Mouse (Mus musculus): ENCODE measurements around the gene Tac4. TPM values are rescaled to one million over a fixed set of nuclear protein-coding genes. Genes with fewer than 3 reads are reported as not detected.

Tac4 gene
- total RNA-seq, 1 experiment from 2014 or later: not detected

- no peak for ATAC-seq (replicated peaks; ENCODE audit: insufficient number of reproducible peaks, low FRiP score, low TSS enrichment, poor library complexity, severe bottlenecking)
Measured at GRCm38 (mm10) chr11:95257930-95258329, 3.4 kb upstream of the Tac4 start.

GRCm38 (mm10) chr11:95258490-95258889 is 2.8 kb upstream of the Tac4 start:
- peak; percentile 67 for ATAC-seq (replicated peaks; ENCODE audit: insufficient number of reproducible peaks, low FRiP score, low TSS enrichment, poor library complexity, severe bottlenecking)

DNA sequence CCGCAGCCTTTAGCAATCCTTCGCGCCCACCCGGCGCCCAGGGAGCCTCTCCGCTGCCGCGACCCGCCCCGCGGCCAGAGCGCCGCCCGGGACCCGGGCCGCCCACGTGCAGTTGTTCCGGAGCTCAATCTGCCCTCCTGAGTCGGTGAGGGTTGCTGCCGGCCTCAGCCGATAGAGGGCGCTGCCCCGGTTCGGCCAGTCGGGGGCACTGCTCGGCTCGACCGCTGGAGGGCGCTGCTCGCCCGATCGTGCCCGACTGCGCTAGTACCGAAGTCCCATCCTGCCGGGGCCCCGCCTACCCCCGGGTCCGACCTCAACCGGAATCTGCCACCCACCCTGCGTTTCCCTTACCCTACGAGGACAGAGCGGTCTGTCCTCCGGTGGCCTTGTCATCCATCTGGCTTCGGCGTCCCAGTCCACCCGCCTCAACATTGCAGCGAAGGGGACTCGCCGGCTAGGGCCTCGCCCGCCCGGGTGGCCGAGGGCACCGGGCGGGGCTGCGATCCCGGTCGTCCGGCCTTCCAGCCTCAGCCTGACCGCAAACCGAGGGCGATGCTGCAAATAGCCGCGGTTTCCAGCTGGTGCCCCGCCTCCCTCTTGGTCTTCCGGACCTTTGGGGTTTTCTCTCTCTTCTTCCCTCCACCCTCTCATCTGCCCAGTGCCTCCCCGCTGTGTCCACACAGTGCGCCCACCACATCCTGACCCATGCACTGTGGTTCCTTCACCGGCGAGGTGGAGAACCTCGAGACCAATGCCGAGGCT is 2.1 kb upstream of the Tac4 start:
- ATAC-seq (replicated peaks; ENCODE audit: insufficient number of reproducible peaks, low FRiP score, low TSS enrichment, poor library complexity, severe bottlenecking): peak; percentile 60

DNA sequence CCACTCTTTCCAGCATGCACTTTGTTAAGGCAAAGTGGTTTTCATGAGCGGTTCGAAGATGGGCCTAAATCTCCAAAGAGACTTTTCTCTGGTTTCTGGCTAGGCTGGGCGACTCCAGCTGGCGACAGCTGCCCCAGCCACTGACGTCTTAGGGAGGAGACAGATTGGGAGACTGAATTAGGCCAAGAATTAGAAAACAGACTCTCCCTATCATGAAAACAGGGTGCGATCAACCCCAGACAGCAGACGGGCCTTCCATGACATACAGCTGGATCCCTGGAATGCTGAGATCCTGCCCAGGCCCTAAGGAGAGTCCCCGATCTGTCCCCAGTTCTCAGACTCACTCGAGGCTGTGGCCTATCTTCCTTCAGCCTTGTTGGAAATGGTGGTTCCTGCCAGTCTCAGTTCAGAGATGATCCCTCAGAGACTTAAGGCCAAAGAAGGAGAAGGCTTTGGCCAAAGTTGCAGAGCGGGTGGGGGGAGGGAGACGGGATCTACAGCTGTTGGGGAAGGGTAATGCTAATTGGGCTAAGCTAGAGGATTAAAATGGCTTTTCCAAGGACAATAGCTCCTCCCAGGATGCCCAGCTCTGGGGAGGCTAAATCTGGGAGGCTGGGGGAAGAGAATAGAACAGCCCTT is 2.6 kb downstream of the Tac4 start:
- no peak for ATAC-seq (replicated peaks; ENCODE audit: insufficient number of reproducible peaks, low FRiP score, low TSS enrichment, poor library complexity, severe bottlenecking)

- ATAC-seq (replicated peaks; ENCODE audit: insufficient number of reproducible peaks, low FRiP score, low TSS enrichment, poor library complexity, severe bottlenecking): no peak
Measured at GRCm38 (mm10) chr11:95264455-95265013, 3.2 kb downstream of the Tac4 start.

GRCm38 (mm10) chr11:95266540-95267245 is 5.4 kb downstream of the Tac4 start:
- no peak for ATAC-seq (replicated peaks; ENCODE audit: insufficient number of reproducible peaks, low FRiP score, low TSS enrichment, poor library complexity, severe bottlenecking)

DNA sequence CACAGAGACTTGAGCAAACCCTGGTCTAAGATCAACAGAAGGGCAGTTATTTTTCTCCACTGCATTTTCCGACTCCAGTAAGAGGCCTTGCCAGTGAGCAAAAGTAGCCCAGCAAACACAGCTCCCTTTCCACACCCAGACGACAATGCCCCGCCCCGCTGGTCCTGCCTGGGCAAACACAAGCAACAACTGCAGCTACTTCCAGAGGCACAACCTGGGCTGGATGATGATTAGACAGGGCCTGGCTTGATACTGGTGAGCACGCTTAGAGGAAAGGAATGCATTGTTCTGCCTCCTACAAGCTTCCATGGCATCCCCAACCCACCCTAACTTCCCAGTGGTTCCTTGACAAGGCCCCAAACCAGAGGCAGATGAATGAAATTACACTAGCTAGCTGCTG is 12.3 kb downstream of the Tac4 start:
- no peak for ATAC-seq (replicated peaks; ENCODE audit: insufficient number of reproducible peaks, low FRiP score, low TSS enrichment, poor library complexity, severe bottlenecking)

DNA sequence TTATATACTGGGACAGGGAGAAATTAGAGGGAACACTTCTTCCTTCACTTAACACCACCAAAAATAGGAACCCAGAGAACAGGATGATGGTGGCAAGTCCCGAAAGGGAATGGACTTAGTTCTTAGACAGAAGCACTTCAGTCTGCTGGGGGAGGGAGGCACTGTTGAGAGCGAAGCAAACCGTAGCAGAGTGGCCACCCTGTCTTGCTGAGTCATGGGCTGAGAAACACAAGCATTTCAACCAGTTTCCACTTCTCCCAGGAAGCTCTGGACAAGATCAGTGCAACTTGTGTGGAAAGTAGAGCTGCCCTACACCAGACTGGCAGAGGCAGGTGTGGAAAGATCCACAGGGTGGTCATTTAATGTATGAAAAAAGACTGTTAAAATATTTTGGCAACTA is 13.3 kb downstream of the Tac4 start:
- ATAC-seq (replicated peaks; ENCODE audit: insufficient number of reproducible peaks, low FRiP score, low TSS enrichment, poor library complexity, severe bottlenecking): no peak

GRCm38 (mm10) chr11:95276056-95276455 is 14.7 kb downstream of the Tac4 start:
- no peak for ATAC-seq (replicated peaks; ENCODE audit: insufficient number of reproducible peaks, low FRiP score, low TSS enrichment, poor library complexity, severe bottlenecking)

DNA sequence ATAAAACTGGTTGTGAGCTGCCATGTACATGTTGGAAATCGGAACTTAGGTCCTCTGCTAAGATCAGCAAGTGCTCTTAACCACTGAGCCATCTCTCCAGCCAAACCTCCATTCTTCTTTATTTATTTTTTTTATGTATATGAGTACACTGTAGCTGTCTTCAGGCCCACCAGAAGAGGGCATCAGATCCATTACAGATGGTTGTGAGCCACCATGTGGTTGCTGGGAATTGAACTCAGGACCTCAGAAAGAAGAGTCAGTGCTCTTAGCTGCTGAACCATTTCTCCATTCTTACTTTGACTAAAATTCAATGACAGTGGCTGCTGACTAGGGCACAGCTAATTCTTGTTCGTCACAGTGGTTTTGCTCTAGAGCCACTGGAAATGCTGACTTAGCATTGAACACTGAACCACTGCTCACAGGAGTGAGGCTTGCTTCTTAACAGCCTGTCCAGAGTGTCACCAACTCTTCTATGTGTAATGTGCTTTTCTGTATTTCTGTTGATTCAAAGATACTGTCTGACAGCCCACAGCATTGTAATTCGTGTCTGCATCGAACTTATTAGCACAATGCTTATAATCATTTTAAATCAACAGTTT is 17.8 kb downstream of the Tac4 start:
- no peak for ATAC-seq (replicated peaks; ENCODE audit: insufficient number of reproducible peaks, low FRiP score, low TSS enrichment, poor library complexity, severe bottlenecking)

GRCm38 (mm10) chr11:95282331-95282730 is 21.0 kb downstream of the Tac4 start:
- no peak for ATAC-seq (replicated peaks; ENCODE audit: insufficient number of reproducible peaks, low FRiP score, low TSS enrichment, poor library complexity, severe bottlenecking)

- ATAC-seq (replicated peaks; ENCODE audit: insufficient number of reproducible peaks, low FRiP score, low TSS enrichment, poor library complexity, severe bottlenecking): peak; percentile 87
Measured at GRCm38 (mm10) chr11:95291998-95292397, 30.7 kb downstream of the Tac4 start.

DNA sequence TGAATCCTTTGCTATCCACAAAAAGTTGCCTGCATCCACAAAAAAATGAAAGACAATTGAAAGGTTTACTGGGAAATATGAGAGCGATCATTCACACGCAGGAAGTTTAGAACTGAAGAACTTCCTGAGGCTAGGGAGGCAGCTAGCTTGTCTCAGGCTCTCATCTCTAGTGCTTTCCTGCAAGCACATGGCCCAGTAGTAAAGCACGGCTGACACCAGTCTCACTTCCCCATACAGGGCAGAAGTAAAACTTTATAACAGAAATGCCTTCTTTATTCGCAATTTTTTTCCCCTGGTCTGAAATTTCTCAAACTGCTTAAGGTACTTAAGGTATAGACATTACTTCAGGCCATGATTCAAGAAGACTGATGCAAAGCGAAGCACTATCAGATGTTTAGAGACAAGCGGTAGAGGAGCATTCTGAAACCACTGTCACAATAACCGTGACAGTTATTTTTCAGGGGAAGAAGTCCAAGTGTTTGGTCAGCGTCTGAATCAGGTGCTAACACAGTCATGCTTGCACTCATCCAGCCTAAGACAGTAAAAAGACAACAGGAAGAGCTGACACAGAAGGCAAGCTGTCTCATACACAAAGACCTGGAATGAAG is 31.8 kb downstream of the Tac4 start:
- peak; percentile 92 for ATAC-seq (replicated peaks; ENCODE audit: insufficient number of reproducible peaks, low FRiP score, low TSS enrichment, poor library complexity, severe bottlenecking)

DNA sequence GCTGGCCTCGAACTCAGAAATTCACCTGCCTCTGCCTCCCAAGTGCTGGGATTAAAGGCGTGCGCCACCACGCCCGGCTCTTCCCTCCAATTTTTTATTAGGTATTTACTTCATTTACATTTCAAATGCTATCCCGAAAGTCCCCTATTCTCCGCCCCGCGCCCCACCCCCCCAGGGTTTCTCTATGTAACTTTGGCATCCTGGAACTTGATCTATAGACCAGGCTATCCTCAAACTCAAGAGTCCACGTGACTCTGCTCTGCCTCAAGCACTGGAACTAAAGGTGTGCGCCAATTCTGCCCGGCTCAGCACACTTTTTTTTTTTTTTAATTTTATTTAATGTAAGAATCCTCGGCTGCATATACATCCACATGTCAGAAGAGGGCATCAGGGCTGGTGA is 34.4 kb downstream of the Tac4 start:
- ATAC-seq (replicated peaks; ENCODE audit: insufficient number of reproducible peaks, low FRiP score, low TSS enrichment, poor library complexity, severe bottlenecking): no peak

DNA sequence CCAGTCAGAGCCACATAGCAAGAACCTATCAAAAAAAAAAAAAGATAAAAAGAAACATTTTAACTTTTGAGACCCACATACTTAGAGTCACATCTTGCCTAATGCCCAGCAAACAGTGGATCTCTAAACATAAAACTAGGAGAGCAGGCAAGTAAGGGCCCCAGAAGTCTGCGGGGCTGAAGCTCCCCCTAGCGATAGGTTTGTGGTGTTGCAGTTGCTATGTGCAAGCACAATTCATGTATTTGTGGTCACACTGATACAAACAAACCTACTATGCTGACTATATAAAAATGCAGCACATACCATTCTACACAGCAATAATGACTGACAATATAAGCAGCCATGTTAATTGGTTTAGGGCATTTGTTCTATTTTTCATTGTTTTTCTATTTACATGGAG is 36.8 kb downstream of the Tac4 start:
- peak; percentile 88 for ATAC-seq (replicated peaks; ENCODE audit: insufficient number of reproducible peaks, low FRiP score, low TSS enrichment, poor library complexity, severe bottlenecking)

- ATAC-seq (replicated peaks; ENCODE audit: insufficient number of reproducible peaks, low FRiP score, low TSS enrichment, poor library complexity, severe bottlenecking): no peak
Measured at GRCm38 (mm10) chr11:95299886-95300285, 38.6 kb downstream of the Tac4 start.

DNA sequence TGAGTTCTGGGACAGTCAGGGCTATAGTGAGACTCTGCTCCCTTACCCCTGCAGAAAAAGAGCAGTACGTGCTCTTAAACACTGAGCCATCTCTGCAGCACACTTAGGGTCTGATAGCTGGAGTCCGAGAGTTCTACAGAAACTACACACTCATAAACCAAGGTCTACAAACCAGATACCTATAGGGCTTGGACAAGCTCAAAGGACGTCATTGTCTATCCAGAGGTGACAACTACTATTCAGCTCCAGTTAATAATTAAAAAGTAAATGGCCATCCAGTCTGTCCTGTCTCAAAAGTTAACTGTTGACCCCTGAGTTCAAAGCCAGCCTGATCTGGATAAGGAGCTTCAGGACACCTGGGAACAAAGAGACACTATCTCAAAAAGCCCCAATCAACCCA is 40.4 kb downstream of the Tac4 start:
- ATAC-seq (replicated peaks; ENCODE audit: insufficient number of reproducible peaks, low FRiP score, low TSS enrichment, poor library complexity, severe bottlenecking): no peak

GRCm38 (mm10) chr11:95305600-95305999 is 44.3 kb downstream of the Tac4 start:
- ATAC-seq (replicated peaks; ENCODE audit: insufficient number of reproducible peaks, low FRiP score, low TSS enrichment, poor library complexity, severe bottlenecking): no peak

- no peak for ATAC-seq (replicated peaks; ENCODE audit: insufficient number of reproducible peaks, low FRiP score, low TSS enrichment, poor library complexity, severe bottlenecking)
Measured at GRCm38 (mm10) chr11:95307526-95307925, 46.2 kb downstream of the Tac4 start.

Data from monocyte, adult 5-6 weeks (primary cell).